Mouse (Mus musculus) E14TG2a.4 (cell line): ENCODE measurements around the gene Racgap1.

Source experiments
- CTCF ChIP-seq: conservative IDR thresholded peaks from 2 replicates; pipeline ENCODE4 v1.5.1; 2014; ENCODE audit warnings: low read length
- POU5F1 ChIP-seq: IDR thresholded peaks from 2 replicates; pipeline ENCODE4 v1.6.1; 2014; ENCODE audit warnings: low read length, borderline replicate concordance

DNA sequence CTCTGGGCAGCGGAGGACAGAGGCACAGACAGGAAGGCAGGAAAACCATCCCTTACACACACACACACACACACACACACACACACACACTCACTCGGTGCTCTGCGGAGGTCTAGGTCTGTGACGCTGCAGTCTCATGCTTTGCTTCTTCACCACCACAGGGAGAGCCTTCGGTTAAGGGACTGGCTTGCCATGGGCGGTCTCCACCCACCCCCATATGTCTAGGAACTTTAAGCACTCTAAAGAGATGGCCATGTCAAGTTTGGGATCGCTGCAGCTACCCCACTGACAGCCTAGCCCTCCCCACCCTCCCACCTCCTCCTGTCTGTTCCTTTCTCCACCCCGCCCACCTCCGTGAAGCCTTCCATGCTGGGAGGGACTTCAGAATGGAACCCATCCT is 4.5 kb upstream of the Racgap1 start:
- TF ChIP-seq CTCF (no peak), POU5F1 (no peak)
